Mouse (Mus musculus) gastrocnemius, adult 2 months (tissue): ENCODE measurements at regions not wholly inside any gene's neighbourhood (a gene's known extent, or its start where the extent isn't known, plus 50 kb on each side); places are given as distances from the start of the nearest gene placed in this dataset.
"Not testable (repeated sequence)": the region's sequence is repeated elsewhere in the genome, so short reads cannot be mapped to it uniquely, and the experiment has no call there.

Source experiments
- DNase-seq: peaks from one replicate; pipeline ENCODE4 v3.0.0; 2022
- H3K27ac ChIP-seq: fragments of 200-600 bp; 2 replicates; pipeline ENCODE4 v1.8.1; 2022; ENCODE audit warnings: mild to moderate bottlenecking
- H3K4me3 ChIP-seq: fragments of 200-600 bp; 2 replicates; pipeline ENCODE4 v1.8.1; 2022; ENCODE audit warnings: mild to moderate bottlenecking, moderate library complexity
- CTCF ChIP-seq: fragments of 200-600 bp; IDR thresholded peaks from 2 replicates; pipeline ENCODE4 v1.8.1; 2022; ENCODE audit warnings: antibody characterized with exemption, mild to moderate bottlenecking, moderate library complexity
- intact Hi-C: fragments of 180-260 bp; cut with DNase I; formaldehyde crosslinking; loops from one replicate; pipeline ENCODE4 v1.15.1; 2025

DNA sequence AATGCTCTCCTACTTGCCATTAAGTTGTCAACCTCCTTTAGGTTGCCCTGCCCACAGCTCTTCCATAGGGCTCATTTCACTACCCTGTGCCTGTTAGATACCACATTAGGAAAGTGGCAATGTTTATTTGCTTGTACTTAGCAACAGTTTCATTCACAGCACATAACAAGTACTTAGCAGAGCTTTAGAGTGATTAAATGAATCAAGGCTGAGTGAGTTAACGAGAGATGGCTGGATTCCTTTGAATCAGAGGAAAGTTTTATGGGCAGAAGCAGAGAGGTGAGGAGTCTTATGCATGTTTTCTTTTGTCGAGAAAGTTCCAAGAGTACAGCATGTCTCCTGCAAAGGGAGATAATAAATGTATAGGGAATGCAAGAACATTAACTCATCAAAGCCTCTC lies 60.5 kb downstream of the Ptgs2 start:
- no peak for DNase-seq
- TF ChIP-seq CTCF = no peak
- Histone ChIP-seq H3K27ac (no peak overlapping the region), H3K4me3 (no peak overlapping the region)
- intact Hi-C loops = no loop called here

DNA sequence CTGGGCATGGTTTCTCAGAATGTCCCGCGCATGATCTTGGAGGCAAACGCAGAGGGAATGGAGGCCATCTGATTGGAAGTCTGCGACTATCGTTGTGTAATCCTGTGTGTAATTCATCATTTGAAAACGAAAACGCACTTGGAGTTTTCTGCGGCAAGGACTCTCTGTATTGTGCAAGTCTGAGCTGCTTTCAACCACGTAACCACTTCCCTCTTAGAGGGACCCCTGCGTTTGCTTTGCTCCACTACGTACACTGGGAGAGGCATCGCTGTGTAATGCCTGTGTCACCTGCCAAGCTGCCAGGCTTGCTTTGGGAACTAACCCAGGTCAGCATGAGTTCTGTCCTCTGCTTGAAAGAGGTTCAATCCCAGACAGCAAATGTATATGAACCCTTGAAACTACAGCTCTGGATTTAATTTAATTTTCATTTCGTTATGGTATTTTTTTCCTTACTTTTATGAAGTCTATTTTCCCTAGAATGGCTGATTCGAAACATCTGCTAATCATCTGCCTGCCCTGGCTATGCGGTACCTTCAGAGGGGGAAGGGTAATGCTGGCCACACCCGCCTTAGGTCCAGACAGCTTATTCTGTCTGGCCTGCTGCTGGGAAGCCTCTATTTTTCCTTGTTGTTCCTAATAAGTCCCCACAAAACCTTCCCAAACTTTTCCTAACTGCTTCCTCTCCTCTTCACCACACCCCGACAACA lies 65.2 kb downstream of the Ptgs2 start:
- Histone ChIP-seq H3K4me3 (peak overlapping the region; percentile 57), H3K27ac (peak overlapping the region; percentile 75)
- intact Hi-C loops = no loop called here
- DNase-seq = peak; percentile 26
- no peak for TF ChIP-seq CTCF

DNA sequence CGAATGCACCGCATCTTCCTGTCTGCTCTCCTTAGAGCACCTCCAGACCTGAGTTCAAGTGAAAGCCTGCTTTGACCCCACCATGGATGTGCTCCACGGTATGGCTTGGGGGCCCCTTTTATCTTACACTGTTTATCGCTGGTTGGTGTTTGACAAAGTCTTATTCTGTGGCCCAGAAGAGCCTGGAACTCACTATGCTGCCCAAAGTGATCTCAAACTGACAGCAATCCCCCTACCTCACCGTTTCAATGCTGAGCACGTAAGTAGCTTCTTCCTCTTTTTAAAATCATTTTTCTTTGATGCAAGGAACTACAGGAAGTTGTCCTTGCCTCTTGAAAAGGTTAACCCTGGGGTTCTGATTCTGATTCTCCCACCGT lies 65.8 kb downstream of the Ptgs2 start:
- peak overlapping the region; percentile 75 for H3K27ac ChIP-seq
- TF ChIP-seq CTCF = no peak
- intact Hi-C loops = no loop called here
- H3K4me3 ChIP-seq = peak overlapping the region; percentile 57; the same call in 1 of the 2 replicates
- DNase-seq = no peak

DNA sequence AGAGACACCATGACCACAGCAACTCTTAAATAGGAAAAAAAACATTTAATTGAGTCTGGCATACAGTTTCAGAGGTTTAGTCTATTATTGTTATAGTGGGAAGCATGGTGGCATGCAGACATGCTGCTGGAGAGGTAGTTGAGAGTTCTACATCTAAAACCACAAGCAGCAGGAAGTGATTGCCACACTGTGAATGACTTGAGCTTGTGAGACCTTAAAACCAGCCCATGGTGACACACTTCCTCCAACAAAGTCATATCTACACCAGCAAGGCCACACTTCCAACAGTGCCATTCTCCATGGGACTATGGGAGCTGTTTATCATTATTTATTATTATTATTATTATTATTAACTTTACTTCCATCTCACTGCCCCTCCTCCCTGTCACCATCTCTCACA lies 67.3 kb downstream of the Ptgs2 start:
- intact Hi-C loops = no loop called here
- no peak for TF ChIP-seq CTCF
- no peak for DNase-seq
- H3K27ac ChIP-seq = no peak overlapping the region
- H3K4me3 ChIP-seq = no peak overlapping the region

DNA sequence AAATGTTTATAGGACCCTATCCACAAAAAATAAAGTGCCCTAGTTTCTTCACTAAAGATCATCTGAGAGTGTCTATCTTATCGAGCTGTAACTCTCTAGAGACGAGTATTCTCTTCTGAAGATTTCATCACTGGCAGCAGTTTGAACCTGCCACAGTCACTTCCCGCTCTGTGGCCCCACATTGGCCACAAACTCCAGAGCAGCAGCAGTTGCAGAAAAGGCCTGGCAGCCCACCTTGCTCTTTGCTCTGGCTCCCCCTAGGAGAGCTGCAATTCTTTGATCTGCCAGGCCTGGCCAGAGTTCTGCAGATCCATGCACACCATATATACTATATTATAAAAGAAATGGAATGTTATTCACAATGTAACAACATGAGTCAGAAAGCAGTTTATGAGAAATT lies 74.4 kb downstream of the Ptgs2 start:
- intact Hi-C loops = no loop called here
- no peak overlapping the region for H3K4me3 ChIP-seq
- TF ChIP-seq CTCF = no peak
- H3K27ac ChIP-seq = no peak overlapping the region
- no peak for DNase-seq

DNA sequence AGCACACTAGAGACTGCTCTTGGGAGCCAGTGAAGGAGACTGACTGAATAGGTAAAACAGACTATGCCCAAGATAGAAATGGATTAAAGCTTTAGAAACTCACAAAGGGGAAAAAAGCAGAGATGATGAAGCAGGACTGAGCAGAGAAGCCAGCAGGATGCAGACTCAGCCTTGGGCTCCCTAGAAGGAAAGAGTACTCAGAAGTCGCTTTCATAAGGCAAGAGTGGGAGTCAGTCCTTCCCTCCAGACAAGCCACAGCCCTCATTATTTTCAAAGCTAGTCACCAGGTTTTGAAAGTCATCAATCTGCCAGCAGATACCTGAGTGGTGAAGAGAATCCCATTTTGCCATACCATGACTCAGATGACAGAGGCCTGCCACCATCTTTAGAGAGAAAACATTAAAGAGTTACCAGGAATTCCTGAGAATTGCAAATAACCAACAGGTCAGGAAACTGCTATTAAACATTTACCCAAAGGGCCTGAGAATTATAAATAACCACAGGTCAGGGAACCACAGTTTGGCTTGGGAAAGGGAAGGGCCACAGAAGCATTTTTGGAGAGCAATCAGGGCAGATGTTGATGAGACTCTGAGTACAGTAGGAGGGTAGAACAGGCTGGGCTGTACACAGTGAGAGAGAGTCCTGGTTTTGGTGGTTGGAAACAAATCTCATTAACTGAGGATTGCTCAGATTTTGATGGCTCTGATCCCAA lies 77.4 kb downstream of the Ptgs2 start:
- TF ChIP-seq CTCF = no peak
- Histone ChIP-seq H3K27ac (no peak overlapping the region), H3K4me3 (no peak overlapping the region)
- DNase-seq = no peak
- intact Hi-C loops = no loop called here

DNA sequence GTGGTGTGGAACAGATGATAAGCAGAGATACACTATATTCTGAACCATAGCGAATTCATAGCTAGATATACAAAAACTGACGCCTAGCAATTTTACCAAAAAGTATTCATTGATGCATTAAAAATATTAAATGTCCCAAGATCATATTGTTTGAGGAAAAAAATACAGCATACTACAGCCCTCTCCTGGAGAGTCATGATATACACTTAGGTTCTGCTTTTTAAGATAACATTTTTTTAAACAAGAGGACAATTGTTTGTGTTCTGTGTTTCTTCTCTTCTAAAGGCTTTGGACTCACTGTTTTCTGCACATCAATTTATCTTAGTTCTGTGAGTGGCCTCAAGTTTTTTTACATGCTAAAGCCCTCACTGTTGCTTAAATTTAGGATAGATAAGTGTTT lies 102.2 kb downstream of the Ptgs2 start:
- DNase-seq = no peak
- H3K4me3 ChIP-seq = no peak overlapping the region
- intact Hi-C loops = no loop called here
- peak; percentile 33; the same call in 1 of the 2 replicates for TF ChIP-seq CTCF
- H3K27ac ChIP-seq = no peak overlapping the region

DNA sequence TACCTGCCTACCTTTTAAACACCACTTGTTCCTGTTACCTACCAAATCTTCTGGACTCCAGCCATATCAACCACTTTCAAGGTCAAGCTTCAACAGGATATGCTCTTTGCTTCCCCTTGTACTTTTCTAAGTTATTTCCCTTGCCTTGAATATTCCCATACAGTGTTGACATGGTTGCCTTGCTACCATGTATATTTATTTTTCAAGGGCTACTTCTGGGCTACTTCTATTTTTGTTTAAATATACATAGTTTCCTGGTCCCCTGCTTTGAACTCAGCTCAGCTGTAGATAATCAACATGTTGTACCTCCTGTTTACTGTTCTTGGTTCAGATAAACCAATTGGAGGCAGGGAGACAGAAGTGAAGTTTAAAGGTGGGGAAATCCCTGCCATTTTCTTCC lies 106.8 kb upstream of the Pdc start:
- H3K4me3 ChIP-seq = no peak overlapping the region
- no peak for DNase-seq
- intact Hi-C loops = no loop called here
- H3K27ac ChIP-seq = no peak overlapping the region
- no peak for TF ChIP-seq CTCF

DNA sequence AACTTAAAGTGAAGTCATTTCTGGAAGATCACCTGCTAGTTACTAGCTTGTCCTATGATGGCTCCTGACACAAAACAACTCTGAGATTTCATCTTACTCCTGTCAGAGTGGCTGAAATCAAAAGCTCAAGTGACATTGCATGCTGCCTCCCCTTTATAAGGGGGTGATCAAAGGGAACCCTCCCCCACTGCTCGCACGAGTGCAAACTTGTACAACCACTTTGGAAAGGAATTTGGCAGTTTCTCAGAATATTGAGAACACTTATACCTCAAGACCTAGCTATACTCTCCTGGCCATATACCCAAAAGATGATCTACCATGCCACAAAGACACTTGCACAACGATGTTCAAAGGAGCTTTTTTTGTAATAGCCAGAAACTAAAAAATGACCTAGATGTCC lies 102.5 kb upstream of the Pdc start:
- no peak for DNase-seq
- no peak overlapping the region for H3K27ac ChIP-seq
- intact Hi-C loops = no loop called here
- H3K4me3 ChIP-seq = no peak overlapping the region
- TF ChIP-seq CTCF = no peak

DNA sequence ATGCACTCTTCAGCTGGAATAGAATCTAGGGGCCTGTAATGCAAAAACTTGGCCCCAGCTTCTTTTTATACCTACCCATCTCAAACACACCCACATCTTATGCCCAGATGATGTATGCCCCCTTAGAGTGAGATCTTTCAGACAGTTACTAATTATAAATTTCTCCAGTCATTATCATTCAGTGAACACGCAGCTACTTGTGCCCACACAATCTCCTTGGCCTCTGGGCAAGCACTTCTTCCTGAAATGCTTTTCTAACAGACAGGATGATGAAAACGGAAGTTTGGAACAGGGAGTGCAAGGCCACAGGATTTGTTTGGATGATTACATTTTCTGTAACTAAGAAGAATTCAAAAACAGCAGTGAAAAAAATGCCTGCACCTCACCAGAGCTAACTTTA lies 100.4 kb upstream of the Pdc start:
- no peak for DNase-seq
- TF ChIP-seq CTCF = no peak
- H3K27ac ChIP-seq = no peak overlapping the region
- intact Hi-C loops = no loop called here
- H3K4me3 ChIP-seq = no peak overlapping the region

DNA sequence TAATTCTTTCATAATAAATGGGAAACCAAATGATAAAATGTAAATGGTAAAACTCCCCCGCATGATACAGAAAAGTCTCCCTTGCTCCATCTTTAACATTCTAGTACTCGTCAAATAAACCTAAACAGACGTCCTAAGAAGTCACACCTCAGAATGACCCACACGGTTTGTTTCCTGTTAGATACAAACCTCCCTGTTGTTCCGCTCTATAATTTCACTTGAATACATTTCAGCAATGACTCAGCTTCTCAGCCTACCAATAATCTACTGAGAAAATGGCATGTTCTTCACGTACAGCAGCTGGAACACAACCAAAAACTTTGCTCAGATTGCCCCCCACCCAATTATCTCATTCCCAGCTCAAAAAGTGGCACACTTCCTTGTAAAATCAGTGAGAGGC lies 93.7 kb upstream of the Pdc start:
- no peak for TF ChIP-seq CTCF
- H3K27ac ChIP-seq = no peak overlapping the region
- intact Hi-C loops = no loop called here

DNA sequence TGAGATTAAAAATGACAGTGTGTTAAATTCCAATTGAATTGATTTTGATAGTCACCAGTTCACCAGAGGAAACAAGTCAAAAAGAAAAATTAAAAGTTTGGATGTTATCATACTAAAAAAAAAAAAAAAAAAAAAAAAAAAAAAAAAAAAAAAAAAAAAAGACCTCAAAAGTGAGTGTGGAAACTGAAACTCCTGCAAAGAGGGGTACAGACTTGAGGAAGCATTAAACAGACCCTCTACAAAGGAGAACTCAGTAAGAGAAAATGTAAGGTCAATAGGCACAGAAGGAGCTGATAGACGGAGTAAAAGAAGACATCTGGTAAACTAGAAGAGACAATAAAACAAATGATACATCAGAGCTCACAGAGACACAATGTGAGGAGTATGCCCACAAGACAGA lies 79.7 kb upstream of the Pdc start:
- intact Hi-C loops, DNase-seq: not testable (repeated sequence)

More for the DNA sequence above, 93.7 kb upstream of the Pdc start:
- H3K4me3 ChIP-seq = no peak overlapping the region
- DNase-seq = no peak

DNA sequence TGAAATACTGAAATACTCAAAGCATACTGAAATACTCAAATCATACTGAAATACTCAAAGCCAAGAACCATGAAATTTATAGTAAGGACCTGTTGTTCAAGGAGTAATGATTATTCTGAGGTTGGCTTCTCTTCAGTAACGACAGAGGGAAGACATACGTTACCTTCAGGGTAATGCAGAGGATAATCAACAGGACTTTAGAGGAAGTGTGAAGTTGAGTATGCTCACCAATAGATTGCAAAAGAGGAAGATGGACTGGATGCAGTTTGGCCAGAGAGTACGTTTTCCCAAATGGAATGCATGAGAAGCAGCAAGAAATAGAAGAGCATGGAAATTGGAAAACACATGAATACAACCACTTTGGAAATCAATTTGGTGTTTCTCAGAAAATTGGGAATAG lies 79.1 kb upstream of the Pdc start:
- no peak overlapping the region for H3K4me3 ChIP-seq
- no peak for TF ChIP-seq CTCF
- DNase-seq = no peak
- no peak overlapping the region for H3K27ac ChIP-seq
- intact Hi-C loops = no loop called here

More for the DNA sequence above, 79.7 kb upstream of the Pdc start:
- not testable (repeated sequence) for H3K27ac ChIP-seq, H3K4me3 ChIP-seq

DNA sequence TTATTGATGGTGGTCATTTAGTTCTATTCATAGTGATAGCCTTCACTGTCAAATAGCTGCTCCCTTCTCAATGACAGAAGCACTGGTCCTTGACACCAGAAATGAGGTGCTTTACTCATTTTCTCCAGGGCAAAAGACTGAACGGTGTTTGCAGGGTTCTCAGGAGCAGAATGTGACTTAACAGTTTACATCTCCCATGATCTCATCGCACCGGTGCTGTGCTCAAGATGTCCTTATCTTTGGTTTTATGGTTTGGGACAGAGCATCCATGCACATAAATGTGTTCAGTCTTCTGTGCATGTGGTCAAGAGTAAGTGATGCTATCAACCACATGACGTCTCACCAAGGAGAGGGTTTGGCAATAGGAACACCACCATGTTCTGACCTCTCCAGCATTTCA lies 78.1 kb upstream of the Pdc start:
- H3K4me3 ChIP-seq = no peak overlapping the region
- no peak overlapping the region for H3K27ac ChIP-seq
- no peak for DNase-seq
- no peak for TF ChIP-seq CTCF
- intact Hi-C loops = no loop called here
